Mouse (Mus musculus) olfactory bulb, adult 2 months (tissue): ENCODE results near the gene Tfcp2.

Source experiments
- CTCF ChIP-seq: fragments of 200-500 bp; IDR thresholded peaks from 2 replicates; pipeline ENCODE4 v1.5.1; 2012; ENCODE audit warnings: low read depth, mild to moderate bottlenecking, low read length, moderate library complexity; ENCODE audit not compliant: insufficient read depth
- POLR2A ChIP-seq: fragments of 200-500 bp; IDR thresholded peaks from 2 replicates; pipeline ENCODE4 v1.6.1; 2012; ENCODE audit warnings: mild to moderate bottlenecking, low read depth, low read length, moderate library complexity; ENCODE audit not compliant: insufficient read depth

DNA sequence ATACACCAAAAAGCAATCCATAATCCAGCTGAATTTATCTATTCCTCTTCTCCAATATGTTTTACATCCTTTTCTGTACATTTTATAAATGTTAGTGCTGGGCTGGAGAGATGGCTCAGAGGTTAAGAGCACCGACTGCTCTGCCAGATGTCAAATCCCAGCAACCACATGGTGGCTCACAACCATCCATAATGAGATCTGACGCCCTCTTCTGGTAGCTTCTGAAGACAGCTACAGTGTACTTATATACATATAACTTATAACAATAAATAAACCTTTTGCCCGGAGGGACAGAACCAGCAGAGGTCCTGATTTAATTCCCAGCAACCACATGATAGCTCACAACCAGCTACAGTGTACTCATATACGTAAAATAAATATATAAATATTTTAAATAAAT, 103.2 kb downstream of the Tfcp2 start:
- no peak for TF ChIP-seq CTCF
- no peak for TF ChIP-seq POLR2A
